ENCODE assay signal across 20 mouse cellular contexts in genomic region chr7:63644002-63644401, GRCm38 (mm10).
"Had no signal": no experiment of that assay in that cellular context is flagged by ENCODE, and none has a peak within 500 bp of the region (broad histone marks: within the 10 kb centered on the region; RNA-seq: fewer than 3 reads in every experiment).

No protein-coding gene starts in this region.

- H3K27me3 ChIP-seq: limb, embryonic 12.5 days; limb, embryonic 13.5 days; limb, embryonic 15.5 days; liver, embryonic 12.5 days; liver, embryonic 13.5 days; liver, embryonic 15.5 days; lung, embryonic 15.5 days; megakaryocyte, embryonic 14.5 days; midbrain, embryonic 12.5 days; midbrain, embryonic 13.5 days; midbrain, embryonic 15.5 days; neural tube, embryonic 12.5 days had no signal

- H3K4me2 ChIP-seq: limb, embryonic 12.5 days; limb, embryonic 13.5 days; limb, embryonic 15.5 days; liver, embryonic 11.5 days; liver, embryonic 12.5 days; liver, embryonic 13.5 days; liver, embryonic 15.5 days; lung, embryonic 14.5 days; lung, embryonic 15.5 days; midbrain, embryonic 11.5 days; midbrain, embryonic 12.5 days; midbrain, embryonic 13.5 days; midbrain, embryonic 15.5 days; neural tube, embryonic 12.5 days had no signal

- ATAC-seq: liver, embryonic 12.5 days; liver, postnatal 0 days; lung, postnatal 0 days; midbrain, embryonic 13.5 days; midbrain, embryonic 15.5 days; midbrain, embryonic 16.5 days had no signal

- H3K4me3 ChIP-seq: limb, embryonic 10.5 days; limb, embryonic 12.5 days; limb, embryonic 13.5 days; limb, embryonic 15.5 days; liver, embryonic 12.5 days; liver, embryonic 13.5 days; liver, embryonic 15.5 days; lung, embryonic 15.5 days; megakaryocyte, embryonic 14.5 days; midbrain, embryonic 10.5 days; midbrain, embryonic 12.5 days; midbrain, embryonic 13.5 days; midbrain, embryonic 15.5 days; neural tube, embryonic 12.5 days had no signal

- H3K36me3 ChIP-seq: limb, embryonic 10.5 days; limb, embryonic 12.5 days; limb, embryonic 13.5 days; limb, embryonic 15.5 days; liver, embryonic 12.5 days; liver, embryonic 13.5 days; liver, embryonic 15.5 days; lung, embryonic 15.5 days; midbrain, embryonic 10.5 days; midbrain, embryonic 12.5 days; midbrain, embryonic 13.5 days; midbrain, embryonic 15.5 days; neural tube, embryonic 12.5 days had no signal
